Mouse (Mus musculus) midbrain, embryonic 10.5 days (tissue): ENCODE measurements around the gene Tgm2. TPM values are rescaled to one million over a fixed set of nuclear protein-coding genes. Genes with fewer than 3 reads are reported as not detected.

Experiments used
- DNase-seq: peaks from one replicate; pipeline ENCODE4 v3.0.0-alpha.2; 2017; ENCODE audit warnings: low spot score
- H3K27ac ChIP-seq: fragments of 300-500 bp; sonication (generic); replicated peaks from 2 replicates; pipeline ENCODE4 v1.5.1; 2016; ENCODE audit warnings: mild to moderate bottlenecking
- H3K27me3 ChIP-seq: fragments of 300-500 bp; sonication (generic); 2 replicates; pipeline ENCODE4 v1.6.1; 2016; ENCODE audit warnings: low read depth, mild to moderate bottlenecking; ENCODE audit not compliant: poor library complexity, severe bottlenecking
- H3K36me3 ChIP-seq: fragments of 300-500 bp; sonication (generic); 2 replicates; pipeline ENCODE4 v1.6.1; 2016; ENCODE audit warnings: mild to moderate bottlenecking, moderate library complexity
- H3K4me1 ChIP-seq: fragments of 300-500 bp; sonication (generic); 2 replicates; pipeline ENCODE4 v1.6.1; 2016
- H3K4me3 ChIP-seq: fragments of 300-500 bp; sonication (generic); 2 replicates; pipeline ENCODE4 v1.5.1; 2016; ENCODE audit warnings: mild to moderate bottlenecking, moderate library complexity
- H3K9me3 ChIP-seq: fragments of 300-500 bp; sonication (generic); replicated peaks from 2 replicates; pipeline ENCODE4 v1.6.1; 2016; ENCODE audit warnings: mild to moderate bottlenecking
- WGBS: fragments of 180-500 bp; shearing (Covaris S2); methylation state at CpG from one replicate; pipeline ENCODE4 v1.1.7; 2016; 5-methylcytosine and 5-hydroxymethylcytosine counted together
- polyA plus RNA-seq: library from polyadenylated mRNA; unstranded; fragments of >200 nt; fragmentation: Nextera tagmentation; extraction: Ambion mirVana; gene quantifications from 2 replicates; pipeline ENCODE4 v1.2.1, GENCODE M21; 2016

Tgm2 gene
- polyA plus RNA-seq, 1 experiment from 2014 or later: 9.0 TPM

DNA sequence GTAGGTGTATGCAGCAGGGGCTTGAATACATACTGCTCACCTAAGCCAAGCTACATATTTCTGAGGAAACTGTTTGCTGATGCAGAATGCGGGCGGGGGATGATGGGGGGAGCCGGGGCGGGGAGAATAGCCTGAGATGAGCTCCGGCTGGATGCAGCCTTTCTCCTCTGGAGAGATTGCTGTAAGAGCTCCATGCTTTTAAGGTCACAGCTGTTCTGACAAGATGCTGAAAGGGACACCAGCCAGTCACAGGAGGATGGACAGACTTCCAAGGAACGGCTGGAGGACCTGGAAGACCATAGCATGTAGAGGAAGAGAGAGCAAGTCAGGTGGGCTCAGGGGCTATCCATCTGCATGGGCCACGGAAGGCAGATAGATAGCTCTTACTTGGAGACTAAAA, 51.9 kb downstream of the Tgm2 start:
- DNase-seq: no peak
- H3K27ac ChIP-seq: no peak overlapping the region
- peaks cover 8% of the 10 kb centered on the region for H3K4me1 ChIP-seq
- H3K27me3 ChIP-seq: no peaks in the 10 kb centered on the region
- H3K36me3 ChIP-seq: no peaks in the 10 kb centered on the region
- H3K4me3 ChIP-seq: no peak overlapping the region
- no peaks in the 10 kb centered on the region for H3K9me3 ChIP-seq
- WGBS: 90% methylated on average over 7 of the region's 7 CpGs

DNA sequence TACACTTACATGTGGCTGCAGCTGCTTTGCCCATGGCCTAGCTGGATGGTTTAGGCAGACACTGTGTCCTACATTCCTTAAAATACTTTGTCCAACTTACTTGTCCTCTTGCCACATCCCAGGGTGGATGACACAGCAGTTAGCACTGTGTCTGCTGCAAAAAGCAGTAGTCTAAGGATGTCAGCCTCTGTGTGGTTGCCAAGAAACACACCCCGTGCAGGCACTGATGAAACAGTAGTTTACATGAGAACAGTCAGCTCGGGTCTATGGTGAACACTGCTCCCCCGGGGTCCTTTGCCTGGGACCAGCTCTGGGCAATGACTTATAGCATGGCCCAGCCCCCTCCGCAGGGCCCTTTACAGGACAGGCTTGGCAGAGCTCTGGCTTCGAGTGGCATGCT, 52.9 kb downstream of the Tgm2 start:
- peaks cover 8% of the 10 kb centered on the region for H3K4me1 ChIP-seq
- WGBS: 80% methylated on average over 5 of the region's 5 CpGs
- no peaks in the 10 kb centered on the region for H3K36me3 ChIP-seq

DNA sequence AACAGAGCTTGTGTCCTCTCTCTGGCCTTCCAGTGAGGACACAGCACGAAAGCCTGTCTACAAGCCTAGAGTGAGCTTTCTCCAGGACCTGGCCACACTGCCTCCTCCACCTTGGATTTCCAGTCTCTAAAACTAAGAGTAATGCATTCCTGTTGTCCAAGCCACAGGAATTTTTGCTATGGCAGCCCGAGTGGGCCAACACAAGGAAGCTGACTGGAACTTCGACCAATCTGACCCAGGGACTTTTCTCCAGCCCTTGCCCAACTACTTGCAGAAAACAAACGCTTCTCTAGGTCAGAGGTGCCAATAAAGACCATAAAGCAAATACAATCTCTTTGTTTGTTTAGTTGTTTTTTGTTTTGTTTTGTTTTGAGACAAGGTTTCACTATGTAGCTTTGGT, 56.1 kb downstream of the Tgm2 start:
- peaks cover 6% of the 10 kb centered on the region for H3K4me1 ChIP-seq
- 82% methylated on average over 4 of the region's 4 CpGs for WGBS
- H3K4me3 ChIP-seq: no peak overlapping the region
- no peak overlapping the region for H3K27ac ChIP-seq
- H3K27me3 ChIP-seq: no peaks in the 10 kb centered on the region
- H3K36me3 ChIP-seq: no peaks in the 10 kb centered on the region
- H3K9me3 ChIP-seq: no peaks in the 10 kb centered on the region
- no peak for DNase-seq

More for the DNA sequence above, 52.9 kb downstream of the Tgm2 start:
- no peak overlapping the region for H3K27ac ChIP-seq
- no peaks in the 10 kb centered on the region for H3K27me3 ChIP-seq
- H3K4me3 ChIP-seq: no peak overlapping the region
- H3K9me3 ChIP-seq: no peaks in the 10 kb centered on the region
- no peak for DNase-seq

DNA sequence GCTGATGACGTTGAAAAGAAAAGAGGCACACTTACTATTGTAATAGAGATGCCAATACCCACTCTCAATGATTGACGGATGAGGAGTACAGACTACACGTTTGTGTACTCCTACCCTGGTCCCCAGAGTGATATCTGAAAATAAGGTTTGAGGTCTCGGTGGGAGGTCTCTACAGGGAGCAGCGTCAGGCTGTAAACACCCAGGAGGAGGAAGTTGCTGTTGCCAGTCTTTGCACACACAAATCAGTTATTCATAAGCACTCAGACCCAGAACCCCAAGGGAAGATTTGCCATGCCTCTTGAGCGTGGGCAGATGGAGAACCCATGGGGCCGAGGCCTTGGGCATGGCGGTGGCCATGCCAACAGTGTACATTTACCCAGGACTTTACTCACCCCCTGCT, 61.8 kb downstream of the Tgm2 start:
- Histone ChIP-seq H3K27ac (no peak overlapping the region), H3K4me3 (no peak overlapping the region), H3K4me1 (peaks cover 9% of the 10 kb centered on the region), H3K27me3 (no peaks in the 10 kb centered on the region), H3K9me3 (no peaks in the 10 kb centered on the region), H3K36me3 (no peaks in the 10 kb centered on the region)
- no peak for DNase-seq
- 62% methylated on average over 8 of the region's 8 CpGs for WGBS

GRCm38 (mm10) chr2:158080622-158081241, 65.5 kb downstream of the Tgm2 start:
- no peaks in the 10 kb centered on the region for H3K9me3 ChIP-seq
- WGBS: 89% methylated on average over 9 of the region's 9 CpGs
- no peaks in the 10 kb centered on the region for H3K27me3 ChIP-seq
- peaks cover 9% of the 10 kb centered on the region for H3K4me1 ChIP-seq
- H3K27ac ChIP-seq: no peak overlapping the region
- no peak overlapping the region for H3K4me3 ChIP-seq
- no peak for DNase-seq
- peaks cover 27% of the 10 kb centered on the region for H3K36me3 ChIP-seq

GRCm38 (mm10) chr2:158079843-158080395, 66.3 kb downstream of the Tgm2 start:
- peaks cover 35% of the 10 kb centered on the region for H3K36me3 ChIP-seq
- DNase-seq: no peak
- no peak overlapping the region for H3K27ac ChIP-seq
- H3K4me1 ChIP-seq: peaks cover 6% of the 10 kb centered on the region
- H3K4me3 ChIP-seq: no peak overlapping the region
- no peaks in the 10 kb centered on the region for H3K27me3 ChIP-seq
- H3K9me3 ChIP-seq: no peaks in the 10 kb centered on the region
- 66% methylated on average over 9 of the region's 9 CpGs for WGBS

GRCm38 (mm10) chr2:158078971-158079370, 67.3 kb downstream of the Tgm2 start:
- Histone ChIP-seq H3K4me1 (no peaks in the 10 kb centered on the region), H3K27me3 (no peaks in the 10 kb centered on the region), H3K36me3 (peaks cover 44% of the 10 kb centered on the region), H3K4me3 (no peak overlapping the region), H3K9me3 (no peaks in the 10 kb centered on the region), H3K27ac (no peak overlapping the region)
- WGBS: 87% methylated on average over 7 of the region's 7 CpGs
- no peak for DNase-seq

GRCm38 (mm10) chr2:158077981-158078380, 68.3 kb downstream of the Tgm2 start:
- H3K4me3 ChIP-seq: no peak overlapping the region
- H3K27ac ChIP-seq: no peak overlapping the region
- WGBS: 86% methylated on average over 2 of the region's 2 CpGs
- no peaks in the 10 kb centered on the region for H3K9me3 ChIP-seq
- peaks cover 54% of the 10 kb centered on the region for H3K36me3 ChIP-seq
- H3K27me3 ChIP-seq: no peaks in the 10 kb centered on the region
- DNase-seq: no peak
- no peaks in the 10 kb centered on the region for H3K4me1 ChIP-seq

DNA sequence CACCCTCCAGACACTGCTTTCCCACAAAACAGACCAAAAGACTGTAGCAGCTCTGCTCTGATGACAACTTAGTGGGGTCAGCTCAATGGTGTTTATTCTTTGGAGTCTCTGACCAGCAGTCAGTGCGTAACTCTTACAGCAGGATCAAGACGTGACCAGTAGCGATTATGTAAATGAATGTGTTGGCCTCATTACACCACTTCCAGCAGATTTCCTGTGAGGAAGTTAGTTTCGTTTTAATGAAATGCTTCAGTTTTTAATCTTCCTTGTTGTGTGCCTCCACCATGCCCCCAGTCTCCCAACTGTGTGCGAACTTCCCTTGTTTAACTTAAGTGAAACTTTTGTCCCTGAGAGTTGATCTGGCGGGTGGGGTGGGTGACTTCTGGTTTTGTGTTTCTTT, 69.5 kb downstream of the Tgm2 start:
- WGBS: 91% methylated on average over 6 of the region's 6 CpGs
- no peak overlapping the region for H3K4me3 ChIP-seq
- no peaks in the 10 kb centered on the region for H3K9me3 ChIP-seq
- no peak overlapping the region for H3K27ac ChIP-seq
- no peaks in the 10 kb centered on the region for H3K4me1 ChIP-seq
- H3K36me3 ChIP-seq: peaks cover 67% of the 10 kb centered on the region
- H3K27me3 ChIP-seq: no peaks in the 10 kb centered on the region
- DNase-seq: no peak

DNA sequence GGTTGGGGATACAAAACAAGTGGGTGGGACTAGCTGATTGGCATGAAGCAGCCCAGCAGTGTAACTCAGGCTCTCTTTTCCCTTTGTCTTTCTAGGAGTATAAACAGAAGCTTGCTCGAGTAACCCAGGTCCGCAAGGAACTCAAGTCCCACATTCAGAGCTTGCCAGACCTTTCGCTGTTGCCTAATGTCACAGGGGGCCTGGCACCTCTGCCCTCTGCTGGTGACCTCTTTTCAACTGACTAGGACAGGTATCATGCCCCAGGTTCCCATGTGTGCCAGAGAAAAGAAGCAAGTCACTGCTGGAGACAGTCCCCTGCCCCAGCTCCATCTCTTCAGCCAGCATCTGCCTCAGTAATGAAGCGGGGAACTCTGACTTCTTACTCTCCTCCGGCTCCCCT, 71.4 kb downstream of the Tgm2 start:
- 88% methylated on average over 5 of the region's 5 CpGs for WGBS
- Histone ChIP-seq H3K36me3 (peaks cover 86% of the 10 kb centered on the region), H3K27me3 (no peaks in the 10 kb centered on the region), H3K4me1 (no peaks in the 10 kb centered on the region), H3K9me3 (no peaks in the 10 kb centered on the region), H3K27ac (no peak overlapping the region), H3K4me3 (no peak overlapping the region)
- DNase-seq: no peak

DNA sequence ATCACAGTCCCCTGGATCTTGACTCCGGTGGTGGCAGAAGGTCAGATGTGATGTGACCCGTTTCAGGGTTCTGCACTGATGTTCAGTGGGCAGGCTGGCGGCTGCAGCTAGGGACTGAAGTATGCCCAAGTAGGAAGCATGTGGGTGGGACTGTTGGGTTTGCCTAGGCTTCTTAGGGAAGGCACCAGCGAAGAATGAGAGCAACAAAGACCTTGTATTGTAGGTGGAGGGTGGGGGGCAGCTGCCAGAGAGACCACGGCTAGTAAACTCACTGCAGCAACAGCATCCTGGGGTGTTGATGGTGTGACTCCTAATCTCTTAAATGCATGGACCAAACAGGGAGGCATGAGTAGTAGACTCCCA, 74.6 kb downstream of the Tgm2 start:
- Histone ChIP-seq H3K36me3 (peaks cover 88% of the 10 kb centered on the region), H3K4me3 (no peak overlapping the region), H3K4me1 (no peaks in the 10 kb centered on the region), H3K27me3 (no peaks in the 10 kb centered on the region), H3K27ac (no peak overlapping the region), H3K9me3 (no peaks in the 10 kb centered on the region)
- DNase-seq: no peak
- 89% methylated on average over 5 of the region's 5 CpGs for WGBS

GRCm38 (mm10) chr2:158070885-158071632, 75.2 kb downstream of the Tgm2 start:
- Histone ChIP-seq H3K9me3 (no peaks in the 10 kb centered on the region), H3K27ac (no peak overlapping the region), H3K4me1 (no peaks in the 10 kb centered on the region), H3K36me3 (peaks cover 88% of the 10 kb centered on the region), H3K27me3 (no peaks in the 10 kb centered on the region), H3K4me3 (no peak overlapping the region)
- DNase-seq: no peak
- 87% methylated on average over 3 of the region's 3 CpGs for WGBS

GRCm38 (mm10) chr2:158068444-158068971, 77.7 kb downstream of the Tgm2 start:
- peaks cover 81% of the 10 kb centered on the region for H3K36me3 ChIP-seq
- no peaks in the 10 kb centered on the region for H3K4me1 ChIP-seq
- H3K27me3 ChIP-seq: no peaks in the 10 kb centered on the region
- no peaks in the 10 kb centered on the region for H3K9me3 ChIP-seq
- no peak overlapping the region for H3K27ac ChIP-seq
- no peak for DNase-seq
- H3K4me3 ChIP-seq: no peak overlapping the region
